9 mouse cellular contexts compared by ENCODE assay signal in genomic region chr7:100323721-100324120, GRCm38 (mm10).
"Had no signal": no experiment of that assay in that cellular context is flagged by ENCODE, and none has a peak within 500 bp of the region (broad histone marks: within the 10 kb centered on the region; RNA-seq: fewer than 3 reads in every experiment).

No protein-coding gene starts in this region.

- H3K4me1 ChIP-seq: liver, embryonic 15.5 days; midbrain, embryonic 10.5 days; neural tube, embryonic 15.5 days had no signal

- DNase-seq: left cerebral cortex, postnatal 4 days; midbrain, embryonic 14.5 days; right cerebral cortex, adult 18-20 months; right cerebral cortex, postnatal 25 days had no signal

- H3K4me3 ChIP-seq: liver, embryonic 15.5 days; midbrain, embryonic 10.5 days; myocyte; neural tube, embryonic 15.5 days had no signal

- H3K27me3 ChIP-seq: liver, embryonic 15.5 days; neural tube, embryonic 15.5 days had no signal

- H3K27ac ChIP-seq: liver, embryonic 15.5 days; midbrain, embryonic 10.5 days; neural tube, embryonic 15.5 days; stomach, postnatal 0 days had no signal
